Mouse (Mus musculus): Measurements from ENCODE around the gene Gm49776. TPM values are rescaled to one million over a fixed set of nuclear protein-coding genes. Genes with fewer than 3 reads are reported as not detected.
A peak's percentile ranks its signal among the peaks of the same experiment; 100 is the strongest.

The Gm49776 gene
- polyA plus RNA-seq, 2 experiments = 0.53 to 3.4 TPM

DNA sequence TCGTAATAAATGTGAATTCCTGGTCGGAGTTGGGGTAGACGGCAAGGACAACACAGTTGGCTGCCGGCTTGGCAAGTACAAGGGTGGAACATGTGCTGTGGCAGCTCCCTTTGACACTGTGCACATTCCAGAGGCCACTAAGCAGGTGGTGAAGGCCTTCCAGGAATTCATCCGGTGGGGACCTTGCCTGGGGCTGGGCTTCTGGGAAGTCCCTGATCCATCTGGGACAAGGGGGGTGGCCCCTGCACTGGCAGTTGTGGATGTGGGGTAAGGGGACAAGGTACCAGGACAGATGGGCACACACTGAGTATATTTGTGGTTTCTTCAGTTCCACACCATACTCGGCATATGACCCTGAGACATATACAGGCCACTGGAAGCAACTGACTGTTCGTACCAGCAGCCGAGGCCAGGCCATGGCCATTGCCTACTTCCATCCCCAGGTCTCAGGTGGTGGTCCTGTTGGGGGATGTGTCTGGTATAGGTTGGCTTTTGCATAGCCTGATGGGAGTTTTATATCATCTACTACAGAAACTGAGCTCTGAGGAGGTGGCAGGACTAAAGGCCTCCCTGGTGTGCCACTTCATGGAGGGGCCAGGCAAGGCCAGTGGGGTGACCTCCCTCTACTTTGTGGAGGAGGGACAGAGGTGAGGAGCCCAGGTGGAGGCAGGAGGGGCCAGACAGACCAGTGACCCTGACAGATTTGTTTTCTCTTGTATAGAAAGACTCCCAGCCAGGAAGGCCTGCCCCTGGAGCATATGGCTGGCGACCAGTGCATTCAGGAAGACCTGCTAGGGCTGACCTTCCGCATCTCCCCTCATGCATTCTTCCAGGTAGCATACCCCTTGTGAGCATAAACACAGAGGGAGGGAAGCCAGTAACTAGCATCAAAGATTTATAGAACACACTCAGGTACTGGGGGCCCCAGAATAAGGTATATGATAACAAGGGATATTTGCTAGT, 7.0 kb downstream of the Gm49776 start:
- H3K4me3 ChIP-seq (replicated peaks; ENCODE audit: low read length) = peak overlapping the region; percentile 87; the same call in 1 of the 2 replicates
- no peak for TF ChIP-seq POLR2A (IDR thresholded peaks at IDR 0.05; ENCODE audit: borderline replicate concordance, extremely low read depth, insufficient read depth, insufficient read length)
- ATAC-seq (ENCODE audit: low FRiP score, low read depth) (no peak), DNase-seq (ENCODE audit: low spot score) (no peak)
- H3K4me1 ChIP-seq (ENCODE audit: control insufficient read depth, insufficient read depth, low read length) = peaks cover 28% of the 10 kb centered on the region
- H3K27ac ChIP-seq (replicated peaks; ENCODE audit: low read depth, low read length) = no peak overlapping the region
- H3K9ac ChIP-seq (ENCODE audit: low read depth, low read length, severe bottlenecking) = peak overlapping the region; percentile 90
- no peaks in the 10 kb centered on the region for H3K9me3 ChIP-seq (ENCODE audit: control insufficient read depth, low read length)
- peak overlapping the region; percentile 85 for H3K4me2 ChIP-seq (replicated peaks; ENCODE audit: low read depth, low read length, severe bottlenecking)
- H3K27me3 ChIP-seq (ENCODE audit: control insufficient read depth, insufficient read depth, low read length) = no peaks in the 10 kb centered on the region
- peaks cover 65% of the 10 kb centered on the region for H3K36me3 ChIP-seq (ENCODE audit: control insufficient read depth, insufficient read depth, low read length)
- WGBS = 66% methylated on average over 10 of the region's 10 CpGs

DNA sequence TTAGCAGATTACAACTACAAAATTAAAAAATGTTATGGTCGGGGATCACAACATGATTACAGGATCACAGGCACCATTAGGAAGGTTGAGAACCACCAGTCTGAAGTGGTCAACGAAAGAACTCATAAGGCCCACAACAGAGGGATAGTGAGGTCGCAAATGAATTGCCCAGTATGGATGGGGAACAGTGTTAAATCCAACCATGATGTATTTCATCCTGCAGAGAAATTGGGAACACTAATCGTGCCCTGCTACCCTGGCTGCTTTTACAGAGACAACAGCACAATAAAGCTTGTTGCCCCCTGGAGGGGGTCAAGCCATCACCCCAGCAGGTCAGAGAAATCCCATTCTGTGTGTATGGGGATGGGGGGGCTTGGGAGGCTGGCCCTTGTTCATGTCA, 7.9 kb downstream of the Gm49776 start:
- 63% methylated on average over 4 of the region's 4 CpGs for WGBS
- peak overlapping the region; percentile 90 for H3K9ac ChIP-seq (ENCODE audit: low read depth, low read length, severe bottlenecking)
- peaks cover 28% of the 10 kb centered on the region for H3K4me1 ChIP-seq (ENCODE audit: control insufficient read depth, insufficient read depth, low read length)
- peak overlapping the region; percentile 87 for H3K4me3 ChIP-seq (replicated peaks; ENCODE audit: low read length)
- DNase-seq (ENCODE audit: low spot score) (no peak), ATAC-seq (ENCODE audit: low FRiP score, low read depth) (no peak)
- no peaks in the 10 kb centered on the region for H3K9me3 ChIP-seq (ENCODE audit: control insufficient read depth, low read length)
- 0 out of 2 replicates have a peak overlapping the region, but pooled peaks have one; percentile 91 for H3K27ac ChIP-seq (replicated peaks; ENCODE audit: low read depth, low read length)
- TF ChIP-seq POLR2A (IDR thresholded peaks at IDR 0.05; ENCODE audit: borderline replicate concordance, extremely low read depth, insufficient read depth, insufficient read length) = no peak
- no peaks in the 10 kb centered on the region for H3K27me3 ChIP-seq (ENCODE audit: control insufficient read depth, insufficient read depth, low read length)
- peaks cover 66% of the 10 kb centered on the region for H3K36me3 ChIP-seq (ENCODE audit: control insufficient read depth, insufficient read depth, low read length)
- peak overlapping the region; percentile 85 for H3K4me2 ChIP-seq (replicated peaks; ENCODE audit: low read depth, low read length, severe bottlenecking)

DNA sequence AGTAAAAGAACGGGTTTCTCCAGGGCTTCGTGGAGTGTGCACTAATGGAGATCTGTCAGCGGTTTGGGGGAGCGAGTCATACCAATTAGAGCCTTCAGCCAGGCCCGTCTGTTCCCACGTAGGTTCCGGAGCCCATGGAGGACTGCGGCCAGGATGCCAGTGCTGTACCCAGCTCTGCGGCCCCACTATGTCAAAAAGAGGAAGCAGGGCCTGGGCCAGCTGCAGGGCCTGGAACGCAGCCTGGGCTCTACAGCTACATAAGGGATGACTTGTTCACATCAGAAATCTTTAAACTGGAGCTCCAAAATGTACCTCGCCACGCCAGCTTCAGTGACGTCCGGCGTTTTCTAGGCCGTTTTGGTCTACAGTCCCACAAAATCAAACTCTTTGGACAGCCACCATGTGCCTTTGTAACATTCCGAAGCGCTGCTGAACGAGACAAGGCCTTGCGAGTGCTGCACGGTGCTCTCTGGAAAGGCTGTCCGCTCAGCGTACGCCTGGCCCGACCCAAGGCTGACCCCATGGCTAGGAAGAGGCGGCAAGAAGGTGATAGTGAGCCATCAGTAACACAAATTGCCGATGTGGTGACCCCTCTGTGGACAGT, 8.7 kb downstream of the Gm49776 start:
- peak; percentile 22 for DNase-seq (ENCODE audit: low spot score)

DNA sequence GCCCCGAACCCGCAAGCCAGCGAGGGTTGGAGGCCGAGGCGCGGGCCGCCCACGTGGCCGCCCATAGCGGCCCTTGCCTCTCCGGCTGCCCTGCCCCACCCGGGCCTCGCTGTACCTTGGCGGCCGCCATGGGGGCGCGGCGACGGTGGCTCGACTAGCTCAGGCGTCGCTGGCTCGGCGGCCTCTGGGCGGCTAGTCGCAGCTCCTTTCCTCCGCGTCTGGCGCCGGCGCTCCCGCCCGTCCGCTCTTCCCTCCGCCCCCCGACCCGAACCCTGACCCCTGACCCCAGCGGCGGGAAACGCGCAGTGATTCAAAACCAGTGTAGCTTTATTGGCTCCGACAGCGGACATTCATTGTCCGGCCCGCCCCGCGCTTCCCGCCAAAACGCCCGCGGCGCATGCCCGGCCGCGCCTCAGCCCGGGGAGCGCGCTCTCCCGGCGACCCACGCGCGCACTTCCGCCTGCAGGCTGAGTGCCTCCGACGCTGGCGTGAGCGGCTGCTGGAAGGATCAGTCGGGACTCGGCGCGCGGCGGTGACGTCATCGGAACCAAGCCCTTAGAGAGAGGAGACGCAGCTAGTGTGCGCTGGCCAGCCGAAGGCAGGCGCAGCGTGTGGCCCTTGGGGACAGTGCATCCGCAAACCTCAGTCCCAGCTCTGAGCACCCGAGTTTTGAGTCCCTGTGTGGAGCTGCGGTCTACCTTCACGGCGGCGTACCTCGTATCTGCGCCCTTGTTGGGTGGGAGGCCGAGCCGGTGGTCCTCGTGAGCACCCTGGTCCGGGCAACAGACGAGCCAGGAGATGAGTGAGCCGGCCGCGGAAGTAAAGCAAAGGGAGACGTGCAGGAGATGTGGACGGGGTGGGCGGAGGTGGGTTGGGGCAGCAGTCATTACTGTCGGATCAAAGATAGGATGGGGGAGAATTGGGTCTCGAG, 9.4 kb downstream of the Gm49776 start, which contains the start of the genes Trmt2a and Ranbp1:
Gene Trmt2a (plus strand): TSS at position 247 of the 931 bp plus-strand sequence.
Gene Ranbp1 (minus strand): TSS at position 300 of the 931 bp plus-strand sequence.
- H3K36me3 ChIP-seq (ENCODE audit: control insufficient read depth, insufficient read depth, low read length) = peaks cover 67% of the 10 kb centered on the region
- H3K9me3 ChIP-seq (ENCODE audit: control insufficient read depth, low read length) = no peaks in the 10 kb centered on the region
- H3K9ac ChIP-seq (ENCODE audit: low read depth, low read length, severe bottlenecking) = peak within 1 kb of the TSS; percentile 93
- ATAC-seq (ENCODE audit: low FRiP score, low read depth) (peak; percentile 93), DNase-seq (ENCODE audit: low spot score) (peak; percentile 98)
- peak; percentile 77; the same call in 1 of the 2 replicates for TF ChIP-seq POLR2A (IDR thresholded peaks at IDR 0.05; ENCODE audit: borderline replicate concordance, extremely low read depth, insufficient read depth, insufficient read length)
- peak within 1 kb of the TSS; percentile 85 for H3K4me2 ChIP-seq (replicated peaks; ENCODE audit: low read depth, low read length, severe bottlenecking)
- peak within 1 kb of the TSS; percentile 87 for H3K4me3 ChIP-seq (replicated peaks; ENCODE audit: low read length)
- no peaks in the 10 kb centered on the region for H3K27me3 ChIP-seq (ENCODE audit: control insufficient read depth, insufficient read depth, low read length)
- H3K27ac ChIP-seq (replicated peaks; ENCODE audit: low read depth, low read length) = peak within 1 kb of the TSS; percentile 91
- peaks cover 28% of the 10 kb centered on the region for H3K4me1 ChIP-seq (ENCODE audit: control insufficient read depth, insufficient read depth, low read length)
- 2% methylated on average over 76 of the region's 102 CpGs for WGBS

More for the DNA sequence above, 8.7 kb downstream of the Gm49776 start:
- no peak for TF ChIP-seq POLR2A (IDR thresholded peaks at IDR 0.05; ENCODE audit: borderline replicate concordance, extremely low read depth, insufficient read depth, insufficient read length)
- Histone ChIP-seq H3K36me3 (ENCODE audit: control insufficient read depth, insufficient read depth, low read length) (peaks cover 67% of the 10 kb centered on the region), H3K9ac (ENCODE audit: low read depth, low read length, severe bottlenecking) (peak overlapping the region; percentile 90), H3K4me2 (replicated peaks; ENCODE audit: low read depth, low read length, severe bottlenecking) (peak overlapping the region; percentile 85), H3K4me3 (replicated peaks; ENCODE audit: low read length) (peak overlapping the region; percentile 87), H3K27me3 (ENCODE audit: control insufficient read depth, insufficient read depth, low read length) (no peaks in the 10 kb centered on the region), H3K27ac (replicated peaks; ENCODE audit: low read depth, low read length) (peak overlapping the region; percentile 91), H3K9me3 (ENCODE audit: control insufficient read depth, low read length) (no peaks in the 10 kb centered on the region), H3K4me1 (ENCODE audit: control insufficient read depth, insufficient read depth, low read length) (peaks cover 28% of the 10 kb centered on the region)
- ATAC-seq (ENCODE audit: low FRiP score, low read depth) = 0 out of 2 replicates have a peak, but pooled peaks have one; percentile 3
- 7% methylated on average over 27 of the region's 27 CpGs for WGBS
